Mouse (Mus musculus) myocyte (in vitro differentiated cells): ENCODE measurements around the gene Tln2.

Source experiments
- CEBPB ChIP-seq: IDR thresholded peaks from 2 replicates; pipeline ENCODE4 v1.6.1; 2011; ENCODE audit warnings: mild to moderate bottlenecking, moderate library complexity; ENCODE audit not compliant: poor library complexity, insufficient read depth, severe bottlenecking
- E2F4 ChIP-seq: IDR thresholded peaks from one replicate; pipeline ENCODE4 v1.6.1; 2011; ENCODE audit warnings: mild to moderate bottlenecking, control low read depth, moderate library complexity; ENCODE audit not compliant: insufficient read depth
- MAX ChIP-seq: IDR thresholded peaks from one replicate; pipeline ENCODE4 v1.6.1; 2011; ENCODE audit warnings: low read depth, mild to moderate bottlenecking, control low read depth
- MYOG ChIP-seq, 3 experiments: IDR thresholded peaks; one replicate each; pipeline ENCODE4 v1.6.1; 2011; ENCODE audit warnings: control low read depth in 2 of 3, low read depth in 2 of 3, mild to moderate bottlenecking in 2 of 3; ENCODE audit not compliant: insufficient read length in 2 of 3, control insufficient read depth in 1 of 3, insufficient read depth in 1 of 3
- POLR2A ChIP-seq: IDR thresholded peaks from one replicate; pipeline ENCODE4 v1.6.1; 2011; ENCODE audit warnings: low read depth, mild to moderate bottlenecking, control low read depth, moderate library complexity; ENCODE audit not compliant: insufficient read length
- POLR2AphosphoS2 ChIP-seq: IDR thresholded peaks from one replicate; pipeline ENCODE4 v1.6.1; 2011; ENCODE audit warnings: low read depth, control low read depth; ENCODE audit not compliant: insufficient read length
- TCF3 ChIP-seq: IDR thresholded peaks from one replicate; pipeline ENCODE4 v1.6.1; 2011; ENCODE audit warnings: low read depth, control low read depth; ENCODE audit not compliant: insufficient read length
- USF1 ChIP-seq: IDR thresholded peaks from one replicate; pipeline ENCODE4 v1.6.1; 2011; ENCODE audit warnings: low read depth, mild to moderate bottlenecking, control low read depth, moderate library complexity

DNA sequence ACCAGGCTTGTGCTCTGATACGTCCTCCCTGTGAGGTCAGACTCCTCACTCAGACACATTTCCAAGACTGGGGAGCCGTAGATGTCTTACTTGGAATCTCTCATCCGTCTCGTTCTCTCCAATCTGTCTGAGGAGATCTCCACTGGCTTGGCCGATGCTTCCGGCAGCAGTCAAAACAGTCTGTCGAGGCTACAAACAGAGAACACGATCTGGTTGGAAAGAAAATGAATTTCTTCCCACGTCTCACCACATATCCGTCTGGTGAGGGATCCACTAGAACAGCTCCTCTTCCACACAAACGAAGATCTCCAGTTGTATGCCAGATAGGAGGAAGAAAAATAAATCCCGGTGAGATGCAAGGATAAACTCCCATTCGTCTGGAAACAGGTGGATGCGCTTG, 205.1 kb downstream of the Tln2 start:
- no peak for TF ChIP-seq MYOG (IDR thresholded peaks at IDR 0.05; ENCODE audit: control insufficient read depth in 1 of 3, insufficient read depth in 1 of 3, insufficient read length in 2 of 3, low read depth in 2 of 3)
- no peak for TF ChIP-seq POLR2AphosphoS2
- TF ChIP-seq MAX: no peak
- no peak for TF ChIP-seq CEBPB
- TF ChIP-seq USF1: no peak
- TF ChIP-seq E2F4: no peak
- TF ChIP-seq POLR2A: no peak
- no peak for TF ChIP-seq TCF3
